Mouse (Mus musculus) heart, embryonic 13.5 days (tissue): ENCODE measurements around the gene Olfr1215. TPM values are rescaled to one million over a fixed set of nuclear protein-coding genes. Genes with fewer than 3 reads are reported as not detected.
"Not testable (repeated sequence)": the region's sequence is repeated elsewhere in the genome, so short reads cannot be mapped to it uniquely, and the experiment has no call there.

Experiments
- ATAC-seq: fragments of 200-750 bp; cut with Nextera tagmentation; 2 replicates; pipeline ENCODE4 v1.8.0; 2017; ENCODE audit warnings: moderate TSS enrichment; ENCODE audit not compliant: insufficient number of reproducible peaks, low FRiP score, low TSS enrichment; ENCODE audit errors: extremely low read depth
- H3K27ac ChIP-seq: fragments of 300-500 bp; sonication (generic); replicated peaks from 2 replicates; pipeline ENCODE4 v1.5.1; 2015; ENCODE audit warnings: moderate library complexity, mild to moderate bottlenecking, inconsistent platforms
- H3K27me3 ChIP-seq: fragments of 300-500 bp; sonication (generic); replicated peaks from 2 replicates; pipeline ENCODE4 v1.6.1; 2015; ENCODE audit warnings: mild to moderate bottlenecking, inconsistent platforms
- H3K36me3 ChIP-seq: fragments of 300-500 bp; sonication (generic); 2 replicates; pipeline ENCODE4 v1.6.1; 2015; ENCODE audit warnings: mild to moderate bottlenecking, inconsistent platforms
- H3K4me1 ChIP-seq: fragments of 300-500 bp; sonication (generic); 2 replicates; pipeline ENCODE4 v1.6.1; 2015; ENCODE audit warnings: inconsistent platforms
- H3K4me2 ChIP-seq: fragments of 300-500 bp; sonication (generic); 2 replicates; pipeline ENCODE4 v1.6.1; 2015; ENCODE audit warnings: inconsistent platforms, mild to moderate bottlenecking, moderate library complexity
- H3K4me3 ChIP-seq: fragments of 300-500 bp; sonication (generic); 2 replicates; pipeline ENCODE4 v1.5.1; 2015; ENCODE audit warnings: moderate library complexity, mild to moderate bottlenecking, inconsistent platforms
- H3K9ac ChIP-seq: fragments of 300-500 bp; sonication (generic); 2 replicates; pipeline ENCODE4 v1.6.1; 2015; ENCODE audit warnings: inconsistent platforms, mild to moderate bottlenecking, moderate library complexity
- H3K9me3 ChIP-seq: fragments of 300-500 bp; sonication (generic); 2 replicates; pipeline ENCODE4 v1.6.1; 2016; ENCODE audit warnings: inconsistent platforms
- WGBS: fragments of 180-500 bp; shearing (Covaris S2); methylation state at CpG from one replicate; pipeline ENCODE4 v1.1.7; 2015; ENCODE audit warnings: mixed read lengths; 5-methylcytosine and 5-hydroxymethylcytosine counted together
- polyA plus RNA-seq: library from polyadenylated mRNA; unstranded; fragments of >200 nt; fragmentation: Nextera tagmentation; extraction: Ambion mirVana; gene quantifications from 2 replicates; pipeline ENCODE4 v1.2.1, GENCODE M21; 2015

The Olfr1215 gene
- not detected in 2 replicates for polyA plus RNA-seq

- Histone ChIP-seq H3K9ac (no peak within 1 kb of the TSS), H3K9me3 (no peaks in the 10 kb centered on the region), H3K4me2 (no peak within 1 kb of the TSS)
Observed at GRCm38 (mm10) chr2:89006873-89007272, at the start of gene Olfr1215. TSS of gene Olfr1215 (minus strand) at chr2:89006973.

GRCm38 (mm10) chr2:89031965-89032364 is 25.2 kb upstream of the Olfr1215 start, which contains the start of gene Olfr1217:
TSS of gene Olfr1217 (minus strand) at chr2:89032065.
- H3K9me3 ChIP-seq = no peaks in the 10 kb centered on the region
- H3K27ac ChIP-seq = no peak within 1 kb of the TSS
- ATAC-seq = no peak
- WGBS = 62% methylated on average over 2 of the region's 2 CpGs
- H3K4me2 ChIP-seq = no peak within 1 kb of the TSS
- no peak within 1 kb of the TSS for H3K4me3 ChIP-seq
- H3K4me1 ChIP-seq = no peaks in the 10 kb centered on the region
- no peaks in the 10 kb centered on the region for H3K27me3 ChIP-seq
- no peaks in the 10 kb centered on the region for H3K36me3 ChIP-seq
- H3K9ac ChIP-seq = no peak within 1 kb of the TSS

More at GRCm38 (mm10) chr2:89006873-89007272, at the start of gene Olfr1215:
- ATAC-seq = no peak
- H3K4me1 ChIP-seq = no peaks in the 10 kb centered on the region
- 63% methylated on average over 2 of the region's 2 CpGs for WGBS
- no peak within 1 kb of the TSS for H3K27ac ChIP-seq
- H3K36me3 ChIP-seq = no peaks in the 10 kb centered on the region
- no peak within 1 kb of the TSS for H3K4me3 ChIP-seq
- no peaks in the 10 kb centered on the region for H3K27me3 ChIP-seq

- H3K27me3 ChIP-seq, H3K9ac ChIP-seq, H3K4me1 ChIP-seq, H3K36me3 ChIP-seq, H3K9me3 ChIP-seq, H3K4me2 ChIP-seq, H3K27ac ChIP-seq, H3K4me3 ChIP-seq, ATAC-seq: not testable (repeated sequence)
- 62% methylated on average over 3 of the region's 3 CpGs for whole genome bisulfite sequencing
Observed at GRCm38 (mm10) chr2:89021436-89021835, 14.7 kb upstream of the Olfr1215 start.

DNA sequence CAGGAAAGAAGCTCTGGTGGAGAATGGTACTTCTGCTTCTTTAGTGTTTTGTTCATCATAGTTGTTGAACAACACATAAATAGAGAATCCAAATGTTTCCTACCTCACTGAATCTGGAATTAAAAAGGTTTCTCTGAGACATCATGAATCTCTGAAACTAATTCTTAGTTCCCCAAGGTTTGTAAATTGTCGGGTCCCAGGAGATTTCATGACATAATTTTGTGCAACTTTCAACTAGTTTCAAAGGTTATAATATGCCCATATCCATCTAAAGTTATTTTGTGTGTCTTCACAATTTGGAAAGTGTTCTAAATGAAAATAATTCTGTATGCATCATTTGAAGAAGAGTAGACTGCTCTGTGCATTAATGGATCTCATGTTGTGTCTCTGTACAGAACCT is 11.5 kb upstream of the Olfr1215 start, which contains the start of gene Olfr1216:
Gene Olfr1216, minus strand, starts transcription at position 101 of the 400 bp plus-strand sequence.
- WGBS = 64% methylated on average over 1 of the region's 1 CpGs
- Histone ChIP-seq H3K4me1 (no peaks in the 10 kb centered on the region), H3K27ac (no peak within 1 kb of the TSS), H3K4me3 (no peak within 1 kb of the TSS), H3K4me2 (no peak within 1 kb of the TSS), H3K27me3 (no peaks in the 10 kb centered on the region), H3K9ac (no peak within 1 kb of the TSS), H3K9me3 (no peaks in the 10 kb centered on the region), H3K36me3 (no peaks in the 10 kb centered on the region)
- no peak for ATAC-seq

DNA sequence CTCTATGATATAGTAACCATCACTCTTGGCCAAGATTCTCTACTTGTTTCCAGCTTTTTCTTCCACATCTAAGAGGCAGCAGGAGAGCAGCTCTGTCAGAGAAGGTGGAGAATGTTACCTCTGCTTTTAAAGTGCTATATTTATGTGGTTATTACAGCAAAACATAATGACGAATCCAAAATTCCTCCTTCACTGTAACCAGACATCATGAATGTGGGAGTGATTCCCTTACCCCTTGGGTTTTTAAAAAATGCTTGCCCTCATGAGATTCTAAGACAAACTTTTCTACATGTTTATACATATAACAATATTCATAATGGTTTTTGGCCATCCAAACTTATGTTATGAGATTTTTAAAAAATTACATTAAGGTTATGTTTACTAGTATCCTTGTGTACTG is 14.2 kb downstream of the Olfr1215 start, which contains the start of gene Olfr1214:
Gene Olfr1214, minus strand, starts transcription at position 101 of the 400 bp plus-strand sequence.
- Histone ChIP-seq H3K4me1 (no peaks in the 10 kb centered on the region), H3K4me3 (no peak within 1 kb of the TSS), H3K9ac (no peak within 1 kb of the TSS), H3K36me3 (no peaks in the 10 kb centered on the region), H3K27me3 (no peaks in the 10 kb centered on the region), H3K9me3 (no peaks in the 10 kb centered on the region), H3K4me2 (no peak within 1 kb of the TSS), H3K27ac (no peak within 1 kb of the TSS)
- WGBS = 68% methylated on average over 1 of the region's 1 CpGs
- no peak for ATAC-seq

DNA sequence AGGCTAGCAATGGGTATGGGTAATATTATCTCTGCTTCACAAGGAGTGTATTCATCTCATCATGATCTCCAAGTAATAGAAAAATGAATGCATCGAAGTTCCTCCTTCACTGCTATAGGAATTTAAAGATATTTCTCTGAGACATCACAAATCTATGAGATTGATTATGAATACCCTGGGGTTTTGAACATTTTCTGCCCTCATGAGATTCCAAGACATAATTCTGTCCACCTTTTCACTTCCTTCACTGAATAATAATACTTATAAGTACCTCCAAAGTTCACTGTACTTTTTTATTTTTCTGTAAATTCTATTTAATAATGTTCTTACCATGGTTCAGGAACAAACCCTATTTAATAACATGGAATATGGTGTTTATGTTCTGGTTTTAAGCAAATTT is 26.6 kb downstream of the Olfr1215 start, which contains the start of gene Gm13762:
Gene Gm13762, minus strand, starts transcription at position 101 of the 400 bp plus-strand sequence.
- Histone ChIP-seq H3K27me3 (no peaks in the 10 kb centered on the region), H3K36me3 (no peaks in the 10 kb centered on the region), H3K27ac (no peak within 1 kb of the TSS), H3K9me3 (no peaks in the 10 kb centered on the region), H3K4me2 (no peak within 1 kb of the TSS), H3K4me3 (no peak within 1 kb of the TSS), H3K9ac (no peak within 1 kb of the TSS), H3K4me1 (no peaks in the 10 kb centered on the region)
- no peak for ATAC-seq
- WGBS = 65% methylated on average over 1 of the region's 1 CpGs

- no peak within 1 kb of the TSS for H3K4me2 ChIP-seq
- no peak within 1 kb of the TSS for H3K9ac ChIP-seq
- no peak within 1 kb of the TSS for H3K4me3 ChIP-seq
- no peaks in the 10 kb centered on the region for H3K27me3 ChIP-seq
- no peaks in the 10 kb centered on the region for H3K9me3 ChIP-seq
- H3K36me3 ChIP-seq = no peaks in the 10 kb centered on the region
- no peaks in the 10 kb centered on the region for H3K4me1 ChIP-seq
- ATAC-seq = no peak
- no peak within 1 kb of the TSS for H3K27ac ChIP-seq
Observed at GRCm38 (mm10) chr2:88953669-88954068, 53.1 kb downstream of the Olfr1215 start, which contains the start of gene Olfr1212. TSS of gene Olfr1212 (plus strand) at chr2:88953969.

Other genes with a start within 250 kb of the Olfr1215 start
- gene Olfr1199, start 246.5 kb downstream of the Olfr1215 start, polyA plus RNA-seq = not detected in 2 replicates
- not detected in 2 replicates for gene Olfr1200, start 236.5 kb downstream of the Olfr1215 start, polyA plus RNA-seq
- not detected in 2 replicates for gene Olfr1201, start 213.9 kb downstream of the Olfr1215 start, polyA plus RNA-seq
- gene Olfr1202, start 192.5 kb downstream of the Olfr1215 start, polyA plus RNA-seq = not detected in 2 replicates
- not detected in 2 replicates for gene Olfr1205, start 177.2 kb downstream of the Olfr1215 start, polyA plus RNA-seq
- gene Olfr1204, start 157.7 kb downstream of the Olfr1215 start, polyA plus RNA-seq = not detected in 2 replicates
- not detected in 2 replicates for gene Olfr1206, start 143.7 kb downstream of the Olfr1215 start, polyA plus RNA-seq
- not detected in 2 replicates for gene Olfr1208, start 104.7 kb downstream of the Olfr1215 start, polyA plus RNA-seq
- not detected in 2 replicates for gene Olfr1209, start 91.8 kb downstream of the Olfr1215 start, polyA plus RNA-seq
- gene Olfr1211, start 68.9 kb downstream of the Olfr1215 start, polyA plus RNA-seq = not detected in 2 replicates
- gene Olfr1212, start 53.0 kb downstream of the Olfr1215 start, polyA plus RNA-seq = not detected in 2 replicates
- not detected in 2 replicates for gene Gm13762, start 26.7 kb downstream of the Olfr1215 start, polyA plus RNA-seq
- gene Olfr1214, start 14.3 kb downstream of the Olfr1215 start, polyA plus RNA-seq = not detected in 2 replicates
- gene Olfr1216, start 11.4 kb upstream of the Olfr1215 start, polyA plus RNA-seq = not detected in 2 replicates
- gene Olfr1217, start 25.1 kb upstream of the Olfr1215 start, polyA plus RNA-seq = not detected in 2 replicates
- not detected in 2 replicates for gene Olfr1218, start 54.2 kb upstream of the Olfr1215 start, polyA plus RNA-seq
- gene Olfr1219, start 76.5 kb upstream of the Olfr1215 start, polyA plus RNA-seq = not detected in 2 replicates
- not detected in 2 replicates for gene Olfr1220, start 99.9 kb upstream of the Olfr1215 start, polyA plus RNA-seq
- gene Olfr1221, start 110.3 kb upstream of the Olfr1215 start, polyA plus RNA-seq = not detected in 2 replicates
- gene Olfr1222, start 126.1 kb upstream of the Olfr1215 start, polyA plus RNA-seq = not detected in 2 replicates
- not detected in 2 replicates for gene Olfr1223, start 144.6 kb upstream of the Olfr1215 start, polyA plus RNA-seq
- not detected in 2 replicates for gene Olfr1224-ps1, start 157.1 kb upstream of the Olfr1215 start, polyA plus RNA-seq
- not detected in 2 replicates for gene Olfr1225, start 167.7 kb upstream of the Olfr1215 start, polyA plus RNA-seq
- gene Olfr1226, start 193.1 kb upstream of the Olfr1215 start, polyA plus RNA-seq = not detected in 2 replicates
- gene Olfr1228, start 247.1 kb upstream of the Olfr1215 start, polyA plus RNA-seq = not detected in 2 replicates